Mouse (Mus musculus) lung, postnatal 25 days (tissue): ENCODE measurements at regions not wholly inside any gene's neighbourhood (a gene's known extent, or its start where the extent isn't known, plus 50 kb on each side); places are given as distances from the start of the nearest gene placed in this dataset.

Source experiments
- DNase-seq: peaks from one replicate; pipeline ENCODE4 v3.0.0; 2022; ENCODE audit warnings: low spot score

- DNase-seq: no peak
These were observed 56.9 kb upstream of the Sox2 start for GRCm38 (mm10) chr3:34593279-34593678.

GRCm38 (mm10) chr3:34577896-34578530 is 72.2 kb upstream of the Sox2 start:
- no peak for DNase-seq

- no peak for DNase-seq
These were observed 73.1 kb upstream of the Sox2 start for GRCm38 (mm10) chr3:34577115-34577514.

- DNase-seq: no peak
These were observed 74.0 kb upstream of the Sox2 start for GRCm38 (mm10) chr3:34576159-34576558.

GRCm38 (mm10) chr3:34574711-34575350 is 75.4 kb upstream of the Sox2 start:
- no peak for DNase-seq

GRCm38 (mm10) chr3:34573312-34573711 is 76.9 kb upstream of the Sox2 start:
- DNase-seq: no peak

GRCm38 (mm10) chr3:34572081-34572480 is 78.1 kb upstream of the Sox2 start:
- no peak for DNase-seq

- no peak for DNase-seq
These were observed 78.6 kb upstream of the Sox2 start for GRCm38 (mm10) chr3:34571630-34572029.

- DNase-seq: no peak
These were observed 80.2 kb upstream of the Sox2 start for GRCm38 (mm10) chr3:34569998-34570397.

- no peak for DNase-seq
These were observed 82.0 kb upstream of the Sox2 start for GRCm38 (mm10) chr3:34568086-34568650.

- DNase-seq: no peak
These were observed 84.8 kb upstream of the Sox2 start for GRCm38 (mm10) chr3:34565386-34565785.

- no peak for DNase-seq
These were observed 87.3 kb upstream of the Sox2 start for GRCm38 (mm10) chr3:34562893-34563292.

GRCm38 (mm10) chr3:34561709-34562108 is 88.5 kb upstream of the Sox2 start:
- no peak for DNase-seq

- DNase-seq: no peak
These were observed 90.1 kb upstream of the Sox2 start for GRCm38 (mm10) chr3:34559841-34560703.

GRCm38 (mm10) chr3:34558821-34559520 is 91.2 kb upstream of the Sox2 start:
- DNase-seq: no peak

- DNase-seq: no peak
These were observed 97.5 kb upstream of the Sox2 start for GRCm38 (mm10) chr3:34552542-34553208.

GRCm38 (mm10) chr3:34551069-34551468 is 99.1 kb upstream of the Sox2 start:
- no peak for DNase-seq

- DNase-seq: no peak
These were observed 100.0 kb upstream of the Sox2 start for GRCm38 (mm10) chr3:34550189-34550588.

- no peak for DNase-seq
These were observed 117.8 kb upstream of the Sox2 start for GRCm38 (mm10) chr3:34532451-34532850.

- DNase-seq: no peak
These were observed 118.4 kb upstream of the Sox2 start for GRCm38 (mm10) chr3:34531836-34532235.

GRCm38 (mm10) chr3:34527546-34527945 is 122.7 kb upstream of the Sox2 start:
- DNase-seq: no peak
